Mouse (Mus musculus) kidney, postnatal 10 days (tissue): Measurements from ENCODE around the gene Pip4k2b.

ENCODE experiments used
- DNase-seq: peaks from one replicate; pipeline ENCODE4 v3.0.0; 2021; ENCODE audit warnings: mixed read lengths

The Pip4k2b gene

DNA sequence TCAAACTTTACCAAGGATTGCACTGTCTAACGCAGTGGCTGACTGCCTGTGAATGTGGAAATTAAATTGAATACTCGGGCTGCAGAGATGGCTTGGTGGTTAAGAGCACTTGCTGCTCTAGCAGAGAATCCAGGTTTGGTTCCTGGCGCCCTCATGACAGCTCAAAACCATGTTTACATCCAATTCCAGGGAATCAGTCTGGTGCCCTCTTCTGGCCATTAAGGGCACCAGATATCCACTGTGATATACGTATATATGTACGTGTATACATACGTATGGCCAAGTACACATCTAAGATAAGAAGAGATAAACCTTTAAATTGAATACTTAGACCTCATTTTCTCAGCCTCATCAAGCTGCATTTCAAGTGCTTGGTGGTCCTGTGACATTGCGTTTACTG lies 78.3 kb downstream of the Pip4k2b start:
- no peak for DNase-seq

DNA sequence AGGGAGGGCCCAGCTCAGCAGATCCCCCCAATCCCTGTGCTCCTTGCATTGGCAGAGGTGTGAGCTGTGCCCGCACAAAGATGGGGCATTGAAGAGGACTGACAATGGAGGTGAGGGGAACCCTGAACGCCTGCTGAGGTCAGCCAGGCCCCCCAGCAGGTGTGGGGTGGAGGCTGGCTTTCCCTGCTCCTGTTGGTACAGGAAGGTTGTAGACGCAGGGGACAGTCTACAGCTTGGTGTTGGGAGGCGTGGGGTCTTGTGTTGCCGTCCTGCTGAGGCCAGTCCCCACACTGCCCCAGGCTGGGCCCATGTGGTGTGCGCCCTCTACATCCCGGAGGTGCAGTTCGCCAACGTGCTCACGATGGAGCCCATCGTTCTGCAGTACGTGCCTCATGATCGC lies 79.1 kb downstream of the Pip4k2b start:
- DNase-seq = no peak
